Mouse (Mus musculus): ENCODE measurements around the gene 1110032A03Rik. TPM values are rescaled to one million over a fixed set of nuclear protein-coding genes. Genes with fewer than 3 reads are reported as not detected.
A peak's percentile ranks its signal among the peaks of the same experiment; 100 is the strongest.

1110032A03Rik gene
- polyA plus RNA-seq, 1 experiment, result 13.1 TPM

- Histone ChIP-seq H3K4me3 (ENCODE audit: low read depth, low read length) (peak within 1 kb of the TSS; percentile 43), H3K4me1 (ENCODE audit: control insufficient read depth, insufficient read depth, low read length) (peaks cover 2% of the 10 kb centered on the region), H3K27ac (ENCODE audit: insufficient read depth, low read length) (no peak within 1 kb of the TSS), H3K9ac (ENCODE audit: low read depth, poor library complexity, severe bottlenecking) (no peak within 1 kb of the TSS), H3K36me3 (ENCODE audit: control insufficient read depth, insufficient read depth, low read length, poor library complexity, severe bottlenecking) (no peaks in the 10 kb centered on the region), H3K27me3 (ENCODE audit: control insufficient read depth, insufficient read depth, low read length, poor library complexity, severe bottlenecking) (no peaks in the 10 kb centered on the region), H3K9me3 (replicated peaks; ENCODE audit: control insufficient read depth, insufficient read depth, low read length, poor library complexity, severe bottlenecking) (no peaks in the 10 kb centered on the region)
- no peak for TF ChIP-seq POLR2A (IDR thresholded peaks at IDR 0.05; ENCODE audit: insufficient read depth, low read length)
Measured at GRCm38 (mm10) chr9:50738914-50739870, 36.1 kb downstream of the 1110032A03Rik start, which contains the start of gene Dixdc1. Gene Dixdc1, minus strand, starts transcription at chr9:50739517.

DNA sequence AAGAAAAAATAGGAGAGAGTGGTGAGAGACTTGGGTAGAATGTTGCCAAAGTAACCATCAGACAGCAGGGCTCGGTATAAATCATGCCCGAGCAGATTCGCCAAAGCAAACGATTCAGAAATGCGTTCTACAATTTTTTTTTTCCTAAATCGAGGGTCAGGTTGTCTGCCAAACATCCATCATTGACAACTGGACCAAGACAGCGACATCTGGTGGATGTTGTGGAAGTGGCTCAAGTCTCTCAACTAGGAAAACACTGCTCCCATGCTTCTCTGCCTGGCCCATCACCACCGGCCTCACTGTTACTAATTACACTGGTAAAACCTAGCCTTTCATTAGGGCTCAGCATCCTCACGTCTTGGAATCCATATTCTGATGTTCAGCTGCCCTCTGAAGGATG is 40.3 kb downstream of the 1110032A03Rik start:
- Histone ChIP-seq H3K27me3 (ENCODE audit: control insufficient read depth, insufficient read depth, low read length, poor library complexity, severe bottlenecking) (no peaks in the 10 kb centered on the region), H3K9me3 (replicated peaks; ENCODE audit: control insufficient read depth, insufficient read depth, low read length, poor library complexity, severe bottlenecking) (no peaks in the 10 kb centered on the region), H3K4me3 (ENCODE audit: low read depth, low read length) (no peak overlapping the region), H3K36me3 (ENCODE audit: control insufficient read depth, insufficient read depth, low read length, poor library complexity, severe bottlenecking) (no peaks in the 10 kb centered on the region), H3K9ac (ENCODE audit: low read depth, poor library complexity, severe bottlenecking) (no peak overlapping the region), H3K27ac (ENCODE audit: insufficient read depth, low read length) (no peak overlapping the region), H3K4me1 (ENCODE audit: control insufficient read depth, insufficient read depth, low read length) (no peaks in the 10 kb centered on the region)
- TF ChIP-seq CTCF (IDR thresholded peaks at IDR 0.05; ENCODE audit: low read depth, low read length), result peak; percentile 62
- no peak for TF ChIP-seq EP300 (IDR thresholded peaks at IDR 0.05; ENCODE audit: insufficient read depth, low read depth, low read length)

DNA sequence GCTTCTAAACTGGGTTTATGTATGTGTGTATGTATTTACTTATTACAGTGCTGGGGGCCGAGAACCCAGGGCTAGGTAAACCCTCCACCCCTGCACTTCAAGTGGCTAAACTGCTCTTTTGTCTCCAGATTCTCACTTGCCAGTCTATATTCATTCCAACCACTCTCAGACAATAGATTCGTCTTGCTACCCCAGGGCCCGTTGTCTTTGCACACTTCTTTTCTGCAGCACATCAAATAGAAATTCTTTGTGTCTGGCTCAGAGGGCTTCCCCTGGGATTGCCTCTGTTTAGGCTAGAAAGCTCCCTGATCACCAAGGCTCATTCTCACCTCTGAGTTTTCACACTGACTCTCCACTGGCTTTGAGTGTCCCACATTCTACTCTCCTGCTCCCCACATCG is 42.8 kb downstream of the 1110032A03Rik start:
- no peaks in the 10 kb centered on the region for H3K36me3 ChIP-seq (ENCODE audit: control insufficient read depth, insufficient read depth, low read length, poor library complexity, severe bottlenecking)
- no peak overlapping the region for H3K9ac ChIP-seq (ENCODE audit: low read depth, poor library complexity, severe bottlenecking)
- TF ChIP-seq POLR2A (IDR thresholded peaks at IDR 0.05; ENCODE audit: insufficient read depth, low read length) (no peak), CTCF (IDR thresholded peaks at IDR 0.05; ENCODE audit: low read depth, low read length) (no peak), EP300 (IDR thresholded peaks at IDR 0.05; ENCODE audit: insufficient read depth, low read depth, low read length) (no peak)
- no peaks in the 10 kb centered on the region for H3K4me1 ChIP-seq (ENCODE audit: control insufficient read depth, insufficient read depth, low read length)
- no peaks in the 10 kb centered on the region for H3K27me3 ChIP-seq (ENCODE audit: control insufficient read depth, insufficient read depth, low read length, poor library complexity, severe bottlenecking)
- H3K9me3 ChIP-seq (replicated peaks; ENCODE audit: control insufficient read depth, insufficient read depth, low read length, poor library complexity, severe bottlenecking), result no peaks in the 10 kb centered on the region
- H3K4me3 ChIP-seq (ENCODE audit: low read depth, low read length), result no peak overlapping the region
- no peak overlapping the region for H3K27ac ChIP-seq (ENCODE audit: insufficient read depth, low read length)

GRCm38 (mm10) chr9:50729600-50729999 is 45.7 kb downstream of the 1110032A03Rik start:
- Histone ChIP-seq H3K27ac (ENCODE audit: insufficient read depth, low read length) (no peak overlapping the region), H3K36me3 (ENCODE audit: control insufficient read depth, insufficient read depth, low read length, poor library complexity, severe bottlenecking) (no peaks in the 10 kb centered on the region), H3K27me3 (ENCODE audit: control insufficient read depth, insufficient read depth, low read length, poor library complexity, severe bottlenecking) (no peaks in the 10 kb centered on the region), H3K4me1 (ENCODE audit: control insufficient read depth, insufficient read depth, low read length) (no peaks in the 10 kb centered on the region), H3K9me3 (replicated peaks; ENCODE audit: control insufficient read depth, insufficient read depth, low read length, poor library complexity, severe bottlenecking) (no peaks in the 10 kb centered on the region), H3K9ac (ENCODE audit: low read depth, poor library complexity, severe bottlenecking) (no peak overlapping the region), H3K4me3 (ENCODE audit: low read depth, low read length) (no peak overlapping the region)
- TF ChIP-seq POLR2A (IDR thresholded peaks at IDR 0.05; ENCODE audit: insufficient read depth, low read length) (no peak), CTCF (IDR thresholded peaks at IDR 0.05; ENCODE audit: low read depth, low read length) (no peak)

DNA sequence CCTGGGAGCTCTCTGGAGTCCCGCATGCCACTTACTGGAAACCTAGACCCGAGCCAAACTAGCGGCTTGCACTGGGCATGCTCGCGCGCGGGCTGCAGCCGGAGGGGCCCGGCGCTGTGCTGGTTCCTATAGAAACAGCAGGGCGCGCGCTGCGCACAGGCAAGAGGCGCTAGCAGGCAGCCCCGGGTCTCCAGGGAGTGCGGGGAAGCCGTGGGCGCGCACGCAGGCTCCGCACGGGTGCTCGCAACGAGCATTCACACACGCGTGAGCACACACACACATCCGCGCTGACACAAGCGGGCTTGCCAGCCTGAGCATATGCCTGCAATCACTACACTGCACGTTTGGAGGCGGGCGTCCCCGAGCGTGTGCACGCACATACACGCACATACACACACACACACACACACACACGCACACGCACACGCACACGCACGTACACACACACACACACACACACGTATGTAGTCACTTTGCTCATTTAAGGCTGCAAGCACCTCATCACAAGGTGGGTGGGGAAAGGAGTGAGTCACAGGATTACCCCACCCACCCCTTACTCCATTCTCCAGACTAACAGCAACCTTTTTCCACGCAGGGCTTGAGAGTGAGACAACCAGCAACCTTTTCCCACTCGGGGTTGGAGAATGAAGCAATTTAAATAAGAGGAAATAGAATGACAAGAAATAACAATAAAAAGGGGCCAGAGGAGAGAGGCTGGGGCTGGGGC is 47.2 kb downstream of the 1110032A03Rik start:
- TF ChIP-seq CTCF (IDR thresholded peaks at IDR 0.05; ENCODE audit: low read depth, low read length) (no peak), POLR2A (IDR thresholded peaks at IDR 0.05; ENCODE audit: insufficient read depth, low read length) (no peak), EP300 (IDR thresholded peaks at IDR 0.05; ENCODE audit: insufficient read depth, low read depth, low read length) (no peak)
- Histone ChIP-seq H3K27ac (ENCODE audit: insufficient read depth, low read length) (no peak overlapping the region), H3K4me3 (ENCODE audit: low read depth, low read length) (peak overlapping the region; percentile 67), H3K9me3 (replicated peaks; ENCODE audit: control insufficient read depth, insufficient read depth, low read length, poor library complexity, severe bottlenecking) (no peaks in the 10 kb centered on the region), H3K9ac (ENCODE audit: low read depth, poor library complexity, severe bottlenecking) (peak overlapping the region; percentile 38), H3K36me3 (ENCODE audit: control insufficient read depth, insufficient read depth, low read length, poor library complexity, severe bottlenecking) (no peaks in the 10 kb centered on the region), H3K27me3 (ENCODE audit: control insufficient read depth, insufficient read depth, low read length, poor library complexity, severe bottlenecking) (no peaks in the 10 kb centered on the region), H3K4me1 (ENCODE audit: control insufficient read depth, insufficient read depth, low read length) (no peaks in the 10 kb centered on the region)
